Mouse (Mus musculus) small intestine, adult 2 months (tissue): Measurements from ENCODE around the gene Ano1.

Experiments
- CTCF ChIP-seq: fragments of 200-500 bp; IDR thresholded peaks from 2 replicates; pipeline ENCODE4 v1.5.1; 2012; ENCODE audit warnings: low read depth, mild to moderate bottlenecking, control low read depth, inconsistent platforms, low read length, moderate library complexity, mixed read lengths; ENCODE audit not compliant: insufficient replicate concordance, insufficient read length; ENCODE audit errors: extremely low read depth
- POLR2A ChIP-seq: fragments of 200-500 bp; IDR thresholded peaks from 2 replicates; pipeline ENCODE4 v1.6.1; 2012; ENCODE audit warnings: low read depth, mild to moderate bottlenecking, control low read depth, inconsistent platforms, low read length, moderate library complexity

DNA sequence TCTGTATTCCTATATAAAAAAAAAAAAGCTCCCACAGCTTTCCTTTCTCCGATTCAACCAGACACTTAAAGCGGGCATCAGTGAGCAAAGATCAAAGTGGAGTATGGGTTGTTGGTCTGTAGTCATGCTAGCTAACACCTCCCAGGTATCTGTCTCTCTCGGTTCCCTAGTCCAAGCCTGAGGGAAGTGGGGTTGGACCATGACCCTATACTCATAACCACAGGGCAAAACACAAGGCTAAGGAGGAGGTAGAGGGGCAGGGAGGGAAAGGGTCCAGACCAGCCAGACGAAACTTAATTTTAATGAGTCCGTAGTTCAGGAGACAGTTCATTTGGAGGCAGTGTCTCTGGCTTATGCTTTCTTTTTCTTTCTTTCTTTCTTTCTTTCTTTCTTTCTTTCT, 179.5 kb downstream of the Ano1 start:
- TF ChIP-seq CTCF (no peak), POLR2A (no peak)
